Mouse (Mus musculus): ENCODE data around the gene Snx27.

DNA sequence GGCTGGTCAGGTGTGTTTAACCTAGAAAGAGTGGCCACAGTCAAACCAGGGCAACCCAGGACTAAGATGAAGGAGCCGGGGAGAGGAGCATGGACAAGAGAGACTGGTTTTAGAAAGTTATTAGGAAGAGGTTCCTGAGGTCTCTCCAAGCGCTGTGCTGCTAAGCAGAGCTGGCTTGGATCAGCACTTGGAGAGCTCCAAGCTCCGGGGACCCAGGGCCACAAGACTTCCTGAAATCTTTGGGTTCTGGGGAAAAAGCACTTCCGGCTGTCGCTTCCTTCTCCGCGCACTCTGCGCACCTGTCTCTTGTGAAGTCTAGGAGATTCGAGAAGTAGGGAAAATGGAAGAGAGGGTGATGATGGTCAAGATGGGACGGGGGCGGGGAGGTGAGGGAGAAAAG lies 103.0 kb downstream of the Snx27 start:
- TF ChIP-seq POLR2A (IDR thresholded peaks at IDR 0.05; ENCODE audit: borderline replicate concordance, insufficient read depth, low read length) (no peak), CTCF (IDR thresholded peaks at IDR 0.05; ENCODE audit: borderline replicate concordance, insufficient read depth, low read depth, low read length) (no peak)
